Mouse (Mus musculus): Measurements from ENCODE around the gene C9orf72.

DNA sequence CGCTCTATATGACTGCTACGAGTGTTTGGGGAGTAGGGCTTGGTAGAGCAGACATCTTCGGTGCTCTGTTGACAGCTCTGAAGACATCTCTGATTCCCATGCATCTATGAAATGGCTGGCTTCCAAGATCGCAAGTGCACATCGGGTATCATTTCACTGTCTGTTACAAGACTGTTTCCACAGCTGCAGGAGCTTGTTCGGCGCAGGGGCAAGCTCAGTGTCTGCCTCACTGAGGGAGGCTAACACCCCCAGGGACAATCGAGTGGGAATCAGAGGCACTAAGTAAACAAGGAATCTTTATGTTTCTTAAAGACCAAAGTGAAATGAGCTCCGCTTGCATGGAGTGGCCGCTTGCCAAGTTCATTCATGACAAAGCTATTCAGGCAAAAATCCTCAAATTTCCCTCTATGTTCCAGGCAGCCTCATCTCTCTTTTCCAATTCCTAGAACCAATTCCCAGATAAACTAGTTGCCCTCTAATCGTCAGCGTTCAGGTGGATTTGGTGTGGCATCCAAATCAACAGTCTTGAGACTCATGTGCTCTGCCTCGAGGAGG lies 56.3 kb downstream of the C9orf72 start:
- TF ChIP-seq CTCF (IDR thresholded peaks at IDR 0.05; ENCODE audit: low read depth): no peak
- no peak for TF ChIP-seq EP300 (IDR thresholded peaks at IDR 0.05; ENCODE audit: low read depth)

Data from heart, postnatal 0 days (tissue).